Mouse (Mus musculus) embryonic facial prominence, embryonic 14.5 days (tissue): Measurements from ENCODE around the gene Prkn. TPM values are rescaled to one million over a fixed set of nuclear protein-coding genes. Genes with fewer than 3 reads are reported as not detected.

Experiments used
- ATAC-seq: fragments of 200-750 bp; cut with Nextera tagmentation; 2 replicates; pipeline ENCODE4 v1.8.0; 2017; ENCODE audit warnings: low read depth, moderate number of reproducible peaks, moderate TSS enrichment
- DNase-seq: peaks from one replicate; pipeline ENCODE4 v3.0.0-alpha.2; 2015; ENCODE audit warnings: low spot score
- H3K27ac ChIP-seq: fragments of 300-500 bp; sonication (generic); replicated peaks from 2 replicates; pipeline ENCODE4 v1.5.1; 2014; ENCODE audit warnings: low read depth, mild to moderate bottlenecking, low read length, moderate library complexity
- H3K27me3 ChIP-seq: fragments of 300-500 bp; sonication (generic); replicated peaks from 2 replicates; pipeline ENCODE4 v1.6.1; 2014; ENCODE audit warnings: low read length; ENCODE audit not compliant: control insufficient read depth, insufficient read depth
- H3K36me3 ChIP-seq: fragments of 300-500 bp; sonication (generic); 2 replicates; pipeline ENCODE4 v1.6.1; 2014; ENCODE audit warnings: low read length, mixed read lengths; ENCODE audit not compliant: control insufficient read depth, insufficient read depth
- H3K4me1 ChIP-seq: fragments of 300-500 bp; sonication (generic); 2 replicates; pipeline ENCODE4 v1.6.1; 2014; ENCODE audit warnings: antibody characterized with exemption, low read length; ENCODE audit not compliant: control insufficient read depth, insufficient read depth
- H3K4me2 ChIP-seq: fragments of 300-500 bp; sonication (generic); 2 replicates; pipeline ENCODE4 v1.6.1; 2014; ENCODE audit warnings: low read depth, mild to moderate bottlenecking, low read length, moderate library complexity, mixed read lengths
- H3K4me3 ChIP-seq: fragments of 300-500 bp; sonication (generic); 2 replicates; pipeline ENCODE4 v1.5.1; 2014; ENCODE audit warnings: low read depth, mild to moderate bottlenecking, low read length
- H3K9ac ChIP-seq: fragments of 300-500 bp; sonication (generic); 2 replicates; pipeline ENCODE4 v1.6.1; 2014; ENCODE audit warnings: low read depth, mild to moderate bottlenecking, low read length, moderate library complexity, mixed read lengths
- H3K9me3 ChIP-seq: fragments of 300-500 bp; sonication (generic); 2 replicates; pipeline ENCODE4 v1.6.1; 2016; ENCODE audit warnings: low read length; ENCODE audit not compliant: control insufficient read depth
- WGBS: fragments of 180-500 bp; shearing (Covaris S2); extraction: QIAGEN DNeasy Blood & Tissue Kit; methylation state at CpG from one replicate; pipeline ENCODE4 v1.1.7; 2014; 5-methylcytosine and 5-hydroxymethylcytosine counted together
- polyA plus RNA-seq: library from polyadenylated mRNA; unstranded; fragments of >200 nt; fragmentation: Nextera tagmentation; extraction: Ambion mirVana; gene quantifications from 2 replicates; pipeline ENCODE4 v1.2.1, GENCODE M21; 2014

The Prkn gene
- polyA plus RNA-seq, 1 experiment from 2014 or later: 2.9 TPM

DNA sequence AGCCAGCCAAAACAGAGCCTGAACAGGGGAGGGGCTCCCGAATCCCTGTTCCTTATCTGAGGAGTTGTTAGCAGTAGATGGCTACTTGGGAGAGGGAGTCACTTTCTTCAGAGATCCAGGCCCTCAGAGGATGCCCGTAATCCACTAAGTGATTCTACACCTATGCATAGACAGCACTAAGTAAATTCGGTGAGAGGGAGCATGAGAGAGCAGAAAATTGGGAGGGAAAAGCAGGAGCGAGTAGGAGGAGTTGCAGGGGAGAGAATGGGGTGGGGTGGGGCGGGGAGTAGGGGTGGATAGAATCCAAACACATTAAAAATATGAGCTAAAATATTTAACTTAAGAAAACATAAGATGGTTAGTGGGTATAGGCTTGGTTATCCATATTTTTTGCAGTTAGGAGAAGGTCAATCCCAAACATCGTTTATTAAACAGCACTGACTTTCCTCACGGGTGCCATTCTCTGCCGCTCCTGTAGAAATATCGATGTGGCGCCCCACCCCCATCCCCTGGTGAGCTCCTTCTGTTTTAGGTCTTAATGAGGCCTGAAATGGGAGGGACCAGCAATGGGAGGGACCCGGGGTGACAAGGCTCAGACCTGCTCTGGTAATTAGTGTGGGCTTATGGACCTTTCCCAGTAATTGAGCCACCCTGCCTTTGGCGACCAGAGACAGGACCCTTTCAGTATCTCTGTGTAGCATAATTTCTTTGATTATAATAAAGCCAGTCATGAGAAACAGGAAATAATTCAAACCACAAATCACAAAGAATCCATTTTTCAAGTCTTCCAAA, 390.6 kb downstream of the Prkn start:
- 41% methylated on average over 12 of the region's 12 CpGs for WGBS
- H3K9ac ChIP-seq: no peak overlapping the region
- no peak for ATAC-seq
- H3K9me3 ChIP-seq: no peaks in the 10 kb centered on the region
- no peaks in the 10 kb centered on the region for H3K36me3 ChIP-seq
- no peak overlapping the region for H3K4me3 ChIP-seq
- peak; percentile 22 for DNase-seq
- H3K4me1 ChIP-seq: no peaks in the 10 kb centered on the region
- no peaks in the 10 kb centered on the region for H3K27me3 ChIP-seq
- 0 out of 2 replicates have a peak overlapping the region, but pooled peaks have one; percentile 20 for H3K4me2 ChIP-seq
- H3K27ac ChIP-seq: no peak overlapping the region

DNA sequence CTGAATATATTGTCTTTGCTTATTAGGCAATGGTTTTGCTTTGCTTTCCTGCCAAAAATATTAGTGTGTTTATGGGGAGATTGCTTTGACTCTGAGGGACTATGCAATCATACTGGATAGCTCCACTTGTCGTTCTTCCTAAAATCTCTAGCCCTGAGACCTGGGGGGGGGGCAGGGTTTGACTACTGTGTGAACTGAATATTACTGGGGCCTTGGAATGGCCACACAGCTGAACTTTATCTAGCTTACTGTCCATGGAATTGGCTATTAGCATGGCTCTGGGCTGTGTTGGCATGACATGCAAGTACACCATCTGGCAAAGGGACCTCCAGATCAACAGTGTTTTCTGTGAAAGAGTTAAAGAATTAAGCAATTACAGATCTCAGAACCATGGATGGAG, 395.1 kb downstream of the Prkn start:
- no peak for DNase-seq
- no peak for ATAC-seq
- no peak overlapping the region for H3K9ac ChIP-seq
- no peak overlapping the region for H3K27ac ChIP-seq
- H3K4me3 ChIP-seq: no peak overlapping the region
- no peaks in the 10 kb centered on the region for H3K27me3 ChIP-seq
- H3K36me3 ChIP-seq: no peaks in the 10 kb centered on the region
- H3K4me1 ChIP-seq: no peaks in the 10 kb centered on the region
- H3K9me3 ChIP-seq: no peaks in the 10 kb centered on the region
- no peak overlapping the region for H3K4me2 ChIP-seq
- WGBS: 44% methylated on average over 1 of the region's 1 CpGs

DNA sequence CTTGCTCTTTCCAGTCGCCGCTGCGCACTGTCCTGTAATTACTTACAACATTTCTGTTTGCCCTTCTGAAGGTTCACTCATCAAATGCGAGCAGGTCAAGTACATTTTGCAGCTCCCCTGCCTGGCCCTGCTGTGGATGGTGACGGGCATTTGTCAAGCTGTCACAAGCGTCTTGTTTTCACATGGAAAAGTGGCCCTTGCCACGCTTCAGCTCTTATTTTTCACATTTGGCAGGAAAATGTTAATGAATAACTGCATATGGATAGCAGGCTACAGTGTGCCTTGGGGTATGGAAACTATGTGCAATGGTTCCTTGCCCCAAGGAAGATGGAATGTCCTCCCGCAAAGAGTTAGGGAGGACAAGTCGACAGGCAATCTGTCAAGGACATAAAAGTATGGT, 404.9 kb downstream of the Prkn start:
- H3K36me3 ChIP-seq: no peaks in the 10 kb centered on the region
- no peaks in the 10 kb centered on the region for H3K9me3 ChIP-seq
- H3K9ac ChIP-seq: no peak overlapping the region
- H3K4me3 ChIP-seq: no peak overlapping the region
- ATAC-seq (no peak), DNase-seq (peak; percentile 20)
- WGBS: 44% methylated on average over 9 of the region's 9 CpGs
- no peak overlapping the region for H3K27ac ChIP-seq
- H3K4me2 ChIP-seq: no peak overlapping the region
- H3K4me1 ChIP-seq: no peaks in the 10 kb centered on the region
- H3K27me3 ChIP-seq: no peaks in the 10 kb centered on the region

DNA sequence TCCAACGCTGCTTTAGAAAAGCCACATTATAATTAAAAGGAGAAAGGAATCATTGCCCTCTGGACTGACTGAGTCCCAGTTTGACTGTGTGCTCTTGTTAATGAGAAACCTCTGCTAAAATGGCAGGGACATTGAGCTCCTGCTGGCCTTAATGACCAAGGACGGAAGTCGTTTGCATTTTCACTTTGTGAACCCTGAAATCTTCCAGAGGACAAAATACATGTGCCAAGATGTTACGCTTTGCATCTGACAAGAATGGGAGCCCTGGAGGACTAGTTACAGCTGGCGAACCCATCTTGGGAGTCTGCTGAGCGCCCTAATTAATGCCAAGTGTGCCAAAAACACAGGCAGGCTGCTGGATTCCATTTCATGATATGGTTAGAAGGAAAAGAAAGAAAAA, 409.0 kb downstream of the Prkn start:
- Histone ChIP-seq H3K9ac (no peak overlapping the region), H3K9me3 (no peaks in the 10 kb centered on the region), H3K27me3 (no peaks in the 10 kb centered on the region), H3K4me1 (no peaks in the 10 kb centered on the region), H3K4me2 (no peak overlapping the region), H3K4me3 (no peak overlapping the region), H3K36me3 (no peaks in the 10 kb centered on the region), H3K27ac (no peak overlapping the region)
- WGBS: 36% methylated on average over 6 of the region's 6 CpGs
- ATAC-seq (no peak), DNase-seq (peak; percentile 62)

DNA sequence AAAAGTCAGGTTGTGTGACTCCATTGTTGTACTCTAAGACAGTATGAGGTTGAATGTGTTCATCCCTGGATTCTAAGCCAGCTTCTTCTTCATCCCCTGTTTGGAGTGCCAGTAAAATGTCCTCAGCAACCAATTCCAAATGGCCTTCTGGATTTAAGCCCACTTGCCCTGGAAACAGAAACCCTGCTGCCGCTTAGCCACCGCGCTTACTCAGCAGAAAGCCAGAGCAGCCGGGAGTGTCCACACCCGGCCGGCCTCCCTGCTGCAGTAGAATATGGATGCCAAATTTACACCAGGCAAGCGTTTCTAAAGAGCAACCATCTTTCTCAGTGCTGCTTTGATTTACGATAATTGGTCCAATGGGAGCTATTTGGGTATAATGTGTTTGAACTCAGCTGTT, 420.5 kb downstream of the Prkn start:
- no peaks in the 10 kb centered on the region for H3K9me3 ChIP-seq
- no peaks in the 10 kb centered on the region for H3K27me3 ChIP-seq
- H3K4me2 ChIP-seq: no peak overlapping the region
- no peaks in the 10 kb centered on the region for H3K36me3 ChIP-seq
- H3K4me1 ChIP-seq: no peaks in the 10 kb centered on the region
- no peak overlapping the region for H3K4me3 ChIP-seq
- no peak for ATAC-seq
- H3K27ac ChIP-seq: no peak overlapping the region
- no peak overlapping the region for H3K9ac ChIP-seq
- DNase-seq: no peak
- WGBS: 67% methylated on average over 8 of the region's 8 CpGs

DNA sequence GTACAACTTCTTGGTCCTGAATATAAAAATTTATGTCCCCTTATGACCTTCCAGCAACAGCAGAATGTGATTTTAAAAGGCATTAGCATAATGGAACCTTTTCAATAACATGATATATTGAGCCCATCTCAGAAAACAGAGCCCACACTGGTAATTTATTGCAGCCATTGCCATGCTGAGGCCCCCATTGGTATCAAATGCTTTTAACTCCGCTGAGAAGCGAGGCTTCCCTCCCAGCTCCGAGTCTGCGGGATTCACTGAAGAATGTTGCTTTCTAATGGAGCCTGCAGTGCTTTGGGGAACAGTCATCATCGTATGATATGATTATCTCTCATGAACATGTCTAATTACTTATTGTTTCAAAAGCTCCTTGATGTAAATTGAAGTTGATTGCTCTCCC, 421.5 kb downstream of the Prkn start:
- no peak overlapping the region for H3K27ac ChIP-seq
- H3K4me1 ChIP-seq: no peaks in the 10 kb centered on the region
- no peak overlapping the region for H3K4me3 ChIP-seq
- ATAC-seq: no peak
- no peaks in the 10 kb centered on the region for H3K9me3 ChIP-seq
- no peaks in the 10 kb centered on the region for H3K27me3 ChIP-seq
- DNase-seq: no peak
- no peak overlapping the region for H3K4me2 ChIP-seq
- H3K36me3 ChIP-seq: no peaks in the 10 kb centered on the region
- 79% methylated on average over 5 of the region's 5 CpGs for WGBS
- no peak overlapping the region for H3K9ac ChIP-seq

DNA sequence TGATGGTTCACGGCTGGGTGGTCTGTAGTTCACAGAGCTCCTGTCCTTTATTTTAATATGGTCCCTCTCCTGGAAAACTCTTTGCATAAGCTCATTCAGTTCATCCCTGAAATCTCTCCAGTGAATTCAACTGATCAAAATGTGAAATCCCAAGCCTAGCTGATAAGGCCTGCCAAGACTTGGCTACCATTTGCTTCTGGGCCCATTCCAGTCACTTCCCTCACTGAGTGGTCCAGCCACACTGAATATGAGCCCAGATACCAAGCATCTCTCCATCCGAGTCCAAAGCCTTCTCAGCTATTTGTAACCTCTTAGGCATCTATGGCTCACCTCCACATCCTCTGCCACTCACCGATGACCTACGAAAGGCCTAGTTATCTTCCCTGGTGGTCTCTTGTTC, 427.8 kb downstream of the Prkn start:
- Histone ChIP-seq H3K9me3 (no peaks in the 10 kb centered on the region), H3K36me3 (no peaks in the 10 kb centered on the region), H3K27ac (no peak overlapping the region), H3K27me3 (no peaks in the 10 kb centered on the region), H3K4me1 (no peaks in the 10 kb centered on the region), H3K4me2 (no peak overlapping the region), H3K4me3 (no peak overlapping the region), H3K9ac (no peak overlapping the region)
- DNase-seq (no peak), ATAC-seq (no peak)
- WGBS: 90% methylated on average over 4 of the region's 4 CpGs

DNA sequence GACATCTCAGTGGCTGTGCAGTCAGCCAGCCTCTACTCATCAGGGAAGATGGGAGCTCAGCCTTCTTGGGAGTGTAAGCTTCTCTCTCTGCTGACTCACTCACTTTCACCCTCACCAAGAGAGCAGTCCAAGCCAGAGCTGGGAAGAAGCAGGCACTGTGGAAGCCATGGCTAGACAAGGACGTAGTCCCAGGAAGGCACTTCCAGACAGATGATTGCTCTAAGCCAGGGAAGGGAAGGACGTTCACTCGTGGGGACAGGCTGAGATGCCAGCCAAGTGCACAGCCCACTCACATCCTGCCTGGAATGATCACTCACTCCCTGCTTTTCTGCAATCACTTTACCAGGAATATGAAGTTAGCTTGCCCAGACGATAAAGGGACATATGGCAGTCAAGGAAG, 430.0 kb downstream of the Prkn start:
- H3K36me3 ChIP-seq: no peaks in the 10 kb centered on the region
- 78% methylated on average over 4 of the region's 4 CpGs for WGBS
- ATAC-seq: no peak
- H3K9ac ChIP-seq: no peak overlapping the region
- no peaks in the 10 kb centered on the region for H3K27me3 ChIP-seq
- no peaks in the 10 kb centered on the region for H3K9me3 ChIP-seq
- no peak overlapping the region for H3K4me2 ChIP-seq
- no peak for DNase-seq
- no peak overlapping the region for H3K4me3 ChIP-seq
- H3K27ac ChIP-seq: no peak overlapping the region
- H3K4me1 ChIP-seq: no peaks in the 10 kb centered on the region

DNA sequence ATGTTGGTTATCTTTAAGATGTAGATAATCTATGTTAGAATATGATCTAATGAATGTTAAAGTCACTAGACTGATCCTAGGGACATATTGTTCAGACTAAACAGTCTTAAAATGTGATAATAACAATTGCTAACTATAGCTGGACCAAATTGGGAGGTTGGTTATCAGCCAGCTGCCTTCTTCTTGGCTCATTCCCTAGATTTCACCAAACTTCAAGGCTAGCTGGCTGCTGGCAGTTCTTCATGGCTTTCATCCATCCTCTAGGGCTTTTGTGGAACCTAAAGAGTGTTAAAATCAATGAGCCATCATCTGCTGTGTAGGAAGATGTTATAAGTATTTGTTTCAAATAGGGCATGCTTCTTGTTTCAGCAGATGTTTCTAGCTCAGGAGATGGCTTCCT, 431.7 kb downstream of the Prkn start:
- Histone ChIP-seq H3K4me3 (no peak overlapping the region), H3K27me3 (no peaks in the 10 kb centered on the region), H3K4me2 (no peak overlapping the region), H3K9ac (no peak overlapping the region), H3K27ac (no peak overlapping the region), H3K36me3 (no peaks in the 10 kb centered on the region), H3K4me1 (no peaks in the 10 kb centered on the region), H3K9me3 (no peaks in the 10 kb centered on the region)
- ATAC-seq (no peak), DNase-seq (no peak)
